Mouse (Mus musculus) MEL (cell line): ENCODE results near the gene Nmnat3.

Source experiments
- BHLHE40 ChIP-seq: IDR thresholded peaks from 2 replicates; pipeline ENCODE4 v1.6.1; 2012; ENCODE audit warnings: low read depth, mild to moderate bottlenecking, inconsistent platforms, low read length, improper control_type of control experiment, borderline replicate concordance
- CTCF ChIP-seq, 3 experiments: IDR thresholded peaks in 2 of 3; conservative IDR thresholded peaks in 1 of 3; 2 replicates each; pipeline ENCODE4 v1.5.1; 2011 to 2012; ENCODE audit warnings: low read length in 3 of 3, low read depth in 2 of 3, mild to moderate bottlenecking in 2 of 3, improper control_type of control experiment in 1 of 3, inconsistent platforms in 1 of 3, mixed read lengths in 1 of 3, moderate library complexity in 1 of 3; ENCODE audit not compliant: control insufficient read depth in 1 of 3, insufficient read depth in 1 of 3, poor library complexity in 1 of 3, severe bottlenecking in 1 of 3
- EP300 ChIP-seq, 2 experiments: IDR thresholded peaks; 2 replicates each; pipeline ENCODE4 v1.6.1; 2011; ENCODE audit warnings: improper control_type of control experiment in 2 of 2, low read length in 2 of 2, low read depth in 1 of 2, mild to moderate bottlenecking in 1 of 2
- HCFC1 ChIP-seq: IDR thresholded peaks from 2 replicates; pipeline ENCODE4 v1.6.1; 2012; ENCODE audit warnings: low read depth, mild to moderate bottlenecking, inconsistent platforms, low read length, improper control_type of control experiment, moderate library complexity
- JUND ChIP-seq: IDR thresholded peaks from 2 replicates; pipeline ENCODE4 v1.6.1; 2011; ENCODE audit warnings: low read depth, mild to moderate bottlenecking, improper control_type of control experiment, low read length
- KAT2A ChIP-seq: conservative IDR thresholded peaks from 2 replicates; pipeline ENCODE4 v1.6.1; 2012; ENCODE audit warnings: low read depth, low read length, improper control_type of control experiment, inconsistent platforms
- MEF2A ChIP-seq: IDR thresholded peaks from 2 replicates; pipeline ENCODE4 v1.6.1; 2014; ENCODE audit warnings: low read depth, mild to moderate bottlenecking, inconsistent platforms, low read length, improper control_type of control experiment; ENCODE audit not compliant: poor library complexity, insufficient replicate concordance, severe bottlenecking; ENCODE audit errors: extremely low read depth
- POLR2A ChIP-seq, 2 experiments: IDR thresholded peaks; 2 replicates each; pipeline ENCODE4 v1.6.1; 2011 to 2012; ENCODE audit warnings: low read length in 2 of 2, mild to moderate bottlenecking in 2 of 2, control low read depth in 1 of 2, improper control_type of control experiment in 1 of 2, low read depth in 1 of 2, moderate library complexity in 1 of 2; ENCODE audit not compliant: control insufficient read depth in 1 of 2, insufficient read depth in 1 of 2, poor library complexity in 1 of 2
- UBTF ChIP-seq: IDR thresholded peaks from 2 replicates; pipeline ENCODE4 v1.6.1; 2012; ENCODE audit warnings: low read depth, mild to moderate bottlenecking, inconsistent platforms, low read length, improper control_type of control experiment, moderate library complexity, borderline replicate concordance; ENCODE audit not compliant: insufficient read depth
- ZNF384 ChIP-seq: IDR thresholded peaks from 2 replicates; pipeline ENCODE4 v1.6.1; 2012; ENCODE audit warnings: low read depth, mild to moderate bottlenecking, inconsistent platforms, low read length, improper control_type of control experiment

DNA sequence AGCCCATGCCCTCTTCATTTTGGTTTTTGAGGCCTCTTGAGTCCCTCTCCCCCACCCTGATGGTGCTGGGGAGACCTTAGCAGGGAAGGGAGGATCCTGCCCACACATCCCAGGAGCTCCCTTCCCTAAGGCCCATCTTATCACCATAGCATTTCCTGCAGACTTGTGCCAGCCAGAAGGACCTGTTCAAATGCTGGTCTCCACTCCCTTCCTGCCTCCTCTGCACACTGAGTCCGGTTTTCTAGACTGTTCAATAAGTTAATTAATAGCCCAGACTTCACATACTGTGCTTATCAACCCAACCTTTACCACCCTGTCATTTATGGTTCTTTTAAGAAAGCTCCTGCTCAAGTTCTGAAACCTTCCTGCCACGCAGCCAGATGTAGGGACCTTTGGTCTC lies 179.5 kb downstream of the Nmnat3 start:
- TF ChIP-seq HCFC1 (no peak), CTCF (IDR thresholded peaks at IDR 0.05 in 2 of 3, conservative IDR thresholded peaks at IDR 0.05 in 1 of 3; ENCODE audit: control insufficient read depth in 1 of 3, insufficient read depth in 1 of 3, low read depth in 2 of 3, low read length in 3 of 3, poor library complexity in 1 of 3, severe bottlenecking in 1 of 3) (no peak), POLR2A (IDR thresholded peaks at IDR 0.05; ENCODE audit: control insufficient read depth in 1 of 2, insufficient read depth in 1 of 2, low read depth in 1 of 2, low read length in 2 of 2, poor library complexity in 1 of 2) (no peak), BHLHE40 (no peak), EP300 (IDR thresholded peaks at IDR 0.05; ENCODE audit: low read depth in 1 of 2, low read length in 2 of 2) (no peak), MEF2A (no peak), ZNF384 (no peak), UBTF (no peak), JUND (no peak), KAT2A (no peak)
